10 mouse cellular contexts compared by ENCODE assay signal in the genomic region with DNA sequence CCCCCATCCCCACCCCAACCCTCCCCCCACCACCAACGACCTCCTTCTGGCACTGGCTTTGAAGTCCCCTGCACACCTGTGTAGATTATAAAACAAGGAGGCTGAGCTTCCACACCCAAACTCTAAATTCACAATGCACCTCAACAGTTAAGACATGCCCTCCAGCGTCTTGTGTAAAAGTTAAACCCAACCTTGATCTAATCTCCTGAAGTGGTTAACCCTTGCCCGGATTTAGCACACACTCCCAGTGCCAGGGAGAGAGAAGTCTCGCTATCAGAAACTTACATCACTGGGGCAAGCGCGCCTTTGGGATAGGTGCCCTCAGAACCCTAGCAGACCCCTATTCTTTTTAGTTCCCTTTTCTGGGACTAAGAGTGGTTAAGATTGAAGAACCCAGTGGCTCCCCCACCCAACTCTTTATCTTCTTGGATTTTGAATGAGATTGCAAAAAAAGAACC.
DNase-seq lines count a peak whose midpoint lies in the region; ATAC-seq and TF ChIP-seq lines count a peak whose summit lies in the region.
"Had no signal": no experiment of that assay in that cellular context is flagged by ENCODE, and none has a peak within 500 bp of the region (broad histone marks: within the 10 kb centered on the region; RNA-seq: fewer than 3 reads in every experiment).

No protein-coding gene starts in this region.

- TF ChIP-seq POLR2A in kidney, adult 2 months (IDR thresholded peaks at IDR 0.05; ENCODE audit: low read depth, low read length): no peak

- H3K27ac ChIP-seq in kidney, adult 2 months (ENCODE audit: insufficient read depth, low read depth, low read length): peak overlapping the region; percentile 37; the same call in 1 of the 2 replicates
- H3K27ac ChIP-seq: hindbrain, embryonic 15.5 days had no signal

- ATAC-seq in G1E (ENCODE audit: extremely low read depth, insufficient number of reproducible peaks, low FRiP score, poor library complexity, severe bottlenecking): peak; percentile 30; the same call in 1 of the 2 replicates
- ATAC-seq: forebrain, embryonic 16.5 days had no signal

- no peak for TF ChIP-seq CTCF in G1E (IDR thresholded peaks at IDR 0.05; ENCODE audit: low read depth, low read length)
- TF ChIP-seq CTCF in kidney, adult 2 months (conservative IDR thresholded peaks at IDR 0.05; ENCODE audit: insufficient read depth, insufficient read length, low read depth, low read length): no peak

- WGBS in kidney, adult 2 months: 42% methylated on average over 6 of the region's 6 CpGs

- DNase-seq in kidney, adult 18-20 months: peak; percentile 33
- no peak for DNase-seq in kidney, postnatal 4 days
- DNase-seq in G1E (ENCODE audit: low spot score): peak; percentile 33
- peak; percentile 65 for DNase-seq in kidney, adult 2 months
- peak; percentile 10 for DNase-seq in splenic B cell, adult 2 months (ENCODE audit: low read depth, low spot score)
- no peak for DNase-seq in left cerebral cortex, postnatal 10 days (ENCODE audit: extremely low spot score in 1 of 2, low spot score in 2 of 2)
- no peak for DNase-seq in frontal cortex, adult 2 months (ENCODE audit: extremely low spot score in 1 of 2, low spot score in 1 of 2)
- no peak for DNase-seq in neural tube, embryonic 10.5 days (ENCODE audit: extremely low spot score, low spot score)

- H3K36me3 ChIP-seq in G1E (replicated peaks): no peaks in the 10 kb centered on the region
- H3K36me3 ChIP-seq in kidney, adult 2 months (ENCODE audit: control insufficient read depth, insufficient read depth, low read length): no peaks in the 10 kb centered on the region
- H3K36me3 ChIP-seq in splenic B cell, adult 2 months (ENCODE audit: control insufficient read depth, insufficient read depth, low read length, poor library complexity, severe bottlenecking): no peaks in the 10 kb centered on the region
- H3K36me3 ChIP-seq: hindbrain, embryonic 15.5 days had no signal

- H3K4me3 ChIP-seq in G1E (ENCODE audit: low read depth, low read length): peak overlapping the region; percentile 67; the same call in 1 of the 2 replicates
- H3K4me3 ChIP-seq in kidney, adult 2 months (ENCODE audit: insufficient read depth, low read depth, low read length): no peak overlapping the region
- H3K4me3 ChIP-seq: hindbrain, embryonic 15.5 days had no signal

- intact Hi-C loops in left cerebral cortex, postnatal 10 days (cut with DNase I): no loop called here

- no peaks in the 10 kb centered on the region for H3K9me3 ChIP-seq in G1E (replicated peaks)
- H3K9me3 ChIP-seq: hindbrain, embryonic 15.5 days had no signal

- H3K27me3 ChIP-seq in G1E (ENCODE audit: insufficient read depth, low read length): peaks cover 3% of the 10 kb centered on the region
- no peaks in the 10 kb centered on the region for H3K27me3 ChIP-seq in kidney, adult 2 months (replicated peaks; ENCODE audit: control insufficient read depth, insufficient read depth, low read length)
- no peaks in the 10 kb centered on the region for H3K27me3 ChIP-seq in splenic B cell, adult 2 months (ENCODE audit: control insufficient read depth, insufficient read depth, low read length, poor library complexity, severe bottlenecking)
- H3K27me3 ChIP-seq: hindbrain, embryonic 15.5 days had no signal

- peaks cover 55% of the 10 kb centered on the region for H3K4me1 ChIP-seq in G1E (ENCODE audit: insufficient read depth, low read depth, low read length)
- H3K4me1 ChIP-seq in kidney, adult 2 months (ENCODE audit: control insufficient read depth, insufficient read depth, low read length): peaks cover 27% of the 10 kb centered on the region
- H3K4me1 ChIP-seq: hindbrain, embryonic 15.5 days had no signal

Comparison
In these comparisons a context has a peak if more than half of its experiments do, and no peak if none do; other contexts are left out.
1. DNase-seq: peak in kidney, adult 18-20 months (single experiment), G1E (single experiment), kidney, adult 2 months (single experiment) and splenic B cell, adult 2 months (single experiment); none in kidney, postnatal 4 days (0 of 2), left cerebral cortex, postnatal 10 days (0 of 2), frontal cortex, adult 2 months (0 of 2) and neural tube, embryonic 10.5 days (single experiment).